Mouse (Mus musculus) gastrocnemius, postnatal 14 days (tissue): ENCODE data around the gene Fcho2. TPM values are rescaled to one million over a fixed set of nuclear protein-coding genes. Genes with fewer than 3 reads are reported as not detected.
"Not testable (repeated sequence)": the region's sequence is repeated elsewhere in the genome, so short reads cannot be mapped to it uniquely, and the experiment has no call there.

Source experiments
- DNase-seq: peaks from one replicate; pipeline ENCODE4 v3.0.0; 2021; ENCODE audit warnings: mixed read lengths
- intact Hi-C: fragments of 180-260 bp; cut with DNase I; formaldehyde crosslinking; loops from one replicate; pipeline ENCODE4 v1.15.1; 2025; ENCODE audit warnings: low total_unique reads
- long read RNA-seq, 2 experiments: library from polyadenylated mRNA; stranded (forward); transcript quantifications; one replicate each; pipeline ENCODE4 v2.0.0; 2021
- total RNA-seq, 2 experiments: library from RNA; stranded (reverse); gene quantifications; 2 replicates each; pipeline ENCODE4 v1.2.3; 2021

Gene Fcho2
- total RNA-seq, result 10 to 100 TPM; 22.2 to 24.4 TPM
- long read RNA-seq, experiment 1, partial matches to known transcripts, result 0 of 1 reads
- long read RNA-seq, experiment 1, other reads (novel, unspliced or antisense), result 1 of 1 reads
- long read RNA-seq, experiment 2, result 0 reads

- intact Hi-C loops, result no loop called here
- DNase-seq, result peak; percentile 98
Observed at GRCm38 (mm10) chr13:98815147-98815785, at the start of gene Fcho2. Fcho2 (minus strand) TSS chr13:98815449.

GRCm38 (mm10) chr13:98855291-98855690 lies 40.0 kb upstream of the Fcho2 start:
- intact Hi-C loops, result no loop called here
- no peak for DNase-seq

GRCm38 (mm10) chr13:98845794-98846193 lies 30.5 kb upstream of the Fcho2 start:
- no peak for DNase-seq
- intact Hi-C loops, result no loop called here

GRCm38 (mm10) chr13:98836423-98837088 lies 21.3 kb upstream of the Fcho2 start:
- DNase-seq, result no peak
- intact Hi-C loops, result no loop called here

GRCm38 (mm10) chr13:98835740-98836139 lies 20.5 kb upstream of the Fcho2 start:
- intact Hi-C loops, result no loop called here
- DNase-seq, result no peak

GRCm38 (mm10) chr13:98834723-98835122 lies 19.5 kb upstream of the Fcho2 start:
- intact Hi-C loops, result no loop called here
- no peak for DNase-seq

- no peak for DNase-seq
- intact Hi-C loops, result no loop called here
Observed at GRCm38 (mm10) chr13:98834199-98834598, 18.9 kb upstream of the Fcho2 start.

- DNase-seq, result no peak
- intact Hi-C loops, result no loop called here
Observed at GRCm38 (mm10) chr13:98832451-98833450, 17.5 kb upstream of the Fcho2 start.

- intact Hi-C loops, DNase-seq: not testable (repeated sequence)
Observed at GRCm38 (mm10) chr13:98829026-98829425, 13.8 kb upstream of the Fcho2 start.

GRCm38 (mm10) chr13:98825574-98825973 lies 10.3 kb upstream of the Fcho2 start:
- no peak for DNase-seq
- intact Hi-C loops, result no loop called here

- intact Hi-C loops, result no loop called here
Observed at GRCm38 (mm10) chr13:98819094-98819493, 3.8 kb upstream of the Fcho2 start.

GRCm38 (mm10) chr13:98818205-98818604 lies 3.0 kb upstream of the Fcho2 start:
- DNase-seq, result no peak
- intact Hi-C loops, result no loop called here

More at GRCm38 (mm10) chr13:98819094-98819493, 3.8 kb upstream of the Fcho2 start:
- DNase-seq, result no peak

GRCm38 (mm10) chr13:98817766-98818165 lies 2.5 kb upstream of the Fcho2 start:
- intact Hi-C loops, result no loop called here
- DNase-seq, result no peak

- DNase-seq, intact Hi-C loops: not testable (repeated sequence)
Observed at GRCm38 (mm10) chr13:98816981-98817660, 1.9 kb upstream of the Fcho2 start.

- DNase-seq, result no peak
- intact Hi-C loops, result no loop called here
Observed at GRCm38 (mm10) chr13:98816571-98816970, 1.3 kb upstream of the Fcho2 start.

- intact Hi-C loops, result no loop called here
- DNase-seq, result peak; percentile 66
Observed at GRCm38 (mm10) chr13:98814275-98815040, 791 bp downstream of the Fcho2 start.

GRCm38 (mm10) chr13:98813596-98814274 lies 1.5 kb downstream of the Fcho2 start:
- intact Hi-C loops, result no loop called here
- no peak for DNase-seq

GRCm38 (mm10) chr13:98813167-98813566 lies 2.1 kb downstream of the Fcho2 start:
- intact Hi-C loops, result no loop called here

More at GRCm38 (mm10) chr13:98813167-98813566, 2.1 kb downstream of the Fcho2 start:
- DNase-seq, result no peak
